ENCODE assay signal across 17 mouse cellular contexts in the genomic region with DNA sequence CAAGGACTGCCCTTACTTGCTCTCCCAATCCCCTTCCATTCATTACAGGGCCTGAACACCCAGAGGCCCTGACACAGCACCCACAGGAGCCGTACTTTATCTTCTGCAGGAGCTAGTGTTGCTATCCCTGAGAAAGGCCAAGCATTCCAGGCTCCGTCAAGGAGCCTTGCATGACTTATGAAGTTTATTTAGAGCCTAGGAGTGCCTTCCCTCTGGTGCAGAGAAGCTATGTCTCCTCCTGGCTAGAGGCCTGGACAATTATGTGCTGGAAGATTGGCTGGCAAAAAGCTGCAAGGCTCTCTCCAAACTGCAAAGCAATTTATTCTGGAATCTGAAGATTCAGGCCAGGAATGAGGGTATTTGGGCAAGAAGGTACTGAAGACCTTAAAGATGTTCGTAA.
DNase-seq lines count a peak whose midpoint lies in the region; ATAC-seq lines count a peak whose summit lies in the region.
"Had no signal": no experiment of that assay in that cellular context is flagged by ENCODE, and none has a peak within 500 bp of the region (broad histone marks: within the 10 kb centered on the region; RNA-seq: fewer than 3 reads in every experiment).

No protein-coding gene starts in this region.

- no peaks in the 10 kb centered on the region for H3K27me3 ChIP-seq in embryonic facial prominence, embryonic 15.5 days
- H3K27me3 ChIP-seq: forebrain, embryonic 13.5 days; hindbrain, embryonic 15.5 days; midbrain, embryonic 13.5 days had no signal

- intact Hi-C loops in heart, postnatal 10 days (cut with DNase I): no loop called here

- peaks cover 15% of the 10 kb centered on the region for H3K4me1 ChIP-seq in embryonic facial prominence, embryonic 15.5 days
- H3K4me1 ChIP-seq: forebrain, embryonic 13.5 days; hindbrain, embryonic 15.5 days; midbrain, embryonic 13.5 days had no signal

- no peak overlapping the region for H3K4me2 ChIP-seq in embryonic facial prominence, embryonic 15.5 days (replicated peaks)
- H3K4me2 ChIP-seq: forebrain, embryonic 13.5 days; hindbrain, embryonic 15.5 days; liver, embryonic 11.5 days; midbrain, embryonic 13.5 days had no signal

- no peaks in the 10 kb centered on the region for H3K9me3 ChIP-seq in embryonic facial prominence, embryonic 15.5 days (replicated peaks)
- H3K9me3 ChIP-seq: forebrain, embryonic 13.5 days; heart, embryonic 10.5 days; hindbrain, embryonic 15.5 days; midbrain, embryonic 13.5 days had no signal

- no peak overlapping the region for H3K4me3 ChIP-seq in embryonic facial prominence, embryonic 15.5 days (replicated peaks)
- H3K4me3 ChIP-seq: forebrain, embryonic 13.5 days; heart, embryonic 10.5 days; hindbrain, embryonic 15.5 days; layer of hippocampus, adult 2 months; midbrain, embryonic 13.5 days had no signal

- peak overlapping the region; percentile 40 for H3K27ac ChIP-seq in embryonic facial prominence, embryonic 15.5 days (replicated peaks)
- H3K27ac ChIP-seq: forebrain, embryonic 13.5 days; heart, embryonic 10.5 days; hindbrain, embryonic 15.5 days; layer of hippocampus, adult 2 months; midbrain, embryonic 13.5 days had no signal

- no peaks in the 10 kb centered on the region for H3K36me3 ChIP-seq in embryonic facial prominence, embryonic 15.5 days
- H3K36me3 ChIP-seq: heart, embryonic 10.5 days; hindbrain, embryonic 15.5 days; midbrain, embryonic 13.5 days had no signal

- DNase-seq in heart, adult 11 months: peak; percentile 70
- no peak for DNase-seq in heart, postnatal 10 days
- DNase-seq in Muller cell, postnatal 12 days (ENCODE audit: inconsistent ontology term): peak; percentile 15
- peak; percentile 54 for DNase-seq in lung, postnatal 10 days
- no peak for DNase-seq in right cerebral cortex, postnatal 14 days
- DNase-seq in kidney, postnatal 36 days: no peak
- DNase-seq in heart, adult 9 months (ENCODE audit: low spot score in 2 of 2): no peak
- DNase-seq: adrenal gland, postnatal 36 days; cerebellum, adult 8-10 months; thymus, postnatal 36 days had no signal

- ATAC-seq in embryonic facial prominence, embryonic 15.5 days (ENCODE audit: insufficient number of reproducible peaks, low FRiP score, low TSS enrichment, low read depth): no peak
- ATAC-seq: forebrain, embryonic 13.5 days; midbrain, embryonic 13.5 days had no signal

- no peak overlapping the region for H3K9ac ChIP-seq in embryonic facial prominence, embryonic 15.5 days
- H3K9ac ChIP-seq: forebrain, embryonic 13.5 days; hindbrain, embryonic 15.5 days; midbrain, embryonic 13.5 days had no signal

- WGBS in embryonic facial prominence, embryonic 15.5 days: 50% methylated on average over 3 of the region's 3 CpGs

Comparison
In these comparisons a context has a peak if more than half of its experiments do, and no peak if none do; other contexts are left out.
1. DNase-seq: peak in heart, adult 11 months (single experiment), Muller cell, postnatal 12 days (single experiment) and lung, postnatal 10 days (single experiment); none in heart, postnatal 10 days (0 of 2), right cerebral cortex, postnatal 14 days (single experiment), kidney, postnatal 36 days (0 of 2) and heart, adult 9 months (0 of 2).